In genomic region chr7:12949032-12949871, GRCm38 (mm10) we compare ENCODE assay signal across 8 mouse cellular contexts. TPM values are rescaled to one million over a fixed set of nuclear protein-coding genes. Genes with fewer than 3 reads are reported as not detected.
DNase-seq lines count a peak whose midpoint lies in the region; ATAC-seq lines count a peak whose summit lies in the region.

No protein-coding gene starts in this region.

- H3K4me2 ChIP-seq in heart, embryonic 14.5 days (ENCODE audit: low read length): peak overlapping the region; percentile 83
- H3K4me2 ChIP-seq in liver, embryonic 13.5 days: peak overlapping the region; percentile 81
- peak overlapping the region; percentile 72 for H3K4me2 ChIP-seq in stomach, embryonic 16.5 days (ENCODE audit: low read depth, low read length)

- H3K36me3 ChIP-seq in heart, embryonic 14.5 days (ENCODE audit: control insufficient read depth, insufficient read depth, low read length): no peaks in the 10 kb centered on the region
- H3K36me3 ChIP-seq in liver, embryonic 13.5 days: no peaks in the 10 kb centered on the region
- no peaks in the 10 kb centered on the region for H3K36me3 ChIP-seq in stomach, embryonic 16.5 days (ENCODE audit: control insufficient read depth, insufficient read depth, low read length)

- 12% methylated on average over 35 of the region's 35 CpGs for WGBS in heart, embryonic 14.5 days
- WGBS in liver, embryonic 13.5 days (ENCODE audit: insufficient replicate concordance): 9% methylated on average over 35 of the region's 35 CpGs
- WGBS in stomach, embryonic 16.5 days: 10% methylated on average over 35 of the region's 35 CpGs

- no peaks in the 10 kb centered on the region for H3K27me3 ChIP-seq in heart, embryonic 14.5 days (ENCODE audit: control insufficient read depth, insufficient read depth, low read length)
- no peaks in the 10 kb centered on the region for H3K27me3 ChIP-seq in liver, embryonic 13.5 days
- H3K27me3 ChIP-seq in stomach, embryonic 16.5 days (ENCODE audit: control insufficient read depth, insufficient read depth, low read length): no peaks in the 10 kb centered on the region

- peak overlapping the region; percentile 70 for H3K4me3 ChIP-seq in brown adipose tissue, adult 24 weeks (ENCODE audit: insufficient read depth, low read depth, low read length)
- H3K4me3 ChIP-seq in heart, embryonic 14.5 days (ENCODE audit: control insufficient read depth in 1 of 2, insufficient read depth in 1 of 2, low read depth in 1 of 2, low read length in 2 of 2): peak overlapping the region; percentile 48 to 68
- H3K4me3 ChIP-seq in liver, embryonic 13.5 days (replicated peaks): peak overlapping the region; percentile 68
- peak overlapping the region; percentile 47 for H3K4me3 ChIP-seq in stomach, embryonic 16.5 days (replicated peaks; ENCODE audit: low read length)

- H3K9me3 ChIP-seq in heart, embryonic 14.5 days (ENCODE audit: control insufficient read depth, low read length): no peaks in the 10 kb centered on the region
- no peaks in the 10 kb centered on the region for H3K9me3 ChIP-seq in liver, embryonic 13.5 days (replicated peaks)
- no peaks in the 10 kb centered on the region for H3K9me3 ChIP-seq in stomach, embryonic 16.5 days (replicated peaks; ENCODE audit: control insufficient read depth, low read length)

- peak overlapping the region; percentile 74 for H3K9ac ChIP-seq in heart, embryonic 14.5 days (ENCODE audit: low read length)
- H3K9ac ChIP-seq in liver, embryonic 13.5 days: peak overlapping the region; percentile 79
- H3K9ac ChIP-seq in stomach, embryonic 16.5 days (ENCODE audit: low read length): peak overlapping the region; percentile 74

- H3K27ac ChIP-seq in brown adipose tissue, adult 24 weeks (replicated peaks; ENCODE audit: low read depth, low read length): peak overlapping the region; percentile 75
- H3K27ac ChIP-seq in heart, embryonic 14.5 days (replicated peaks in 1 of 2; ENCODE audit: control insufficient read depth in 1 of 2, insufficient read depth in 1 of 2, low read depth in 2 of 2, low read length in 2 of 2): peak overlapping the region; percentile 79 to 91
- H3K27ac ChIP-seq in liver, embryonic 13.5 days: peak overlapping the region; percentile 80
- H3K27ac ChIP-seq in stomach, embryonic 16.5 days (ENCODE audit: low read length): peak overlapping the region; percentile 82

- ATAC-seq in heart, embryonic 14.5 days (ENCODE audit: insufficient number of reproducible peaks, insufficient read depth, low FRiP score, low read depth): peak; percentile 95
- ATAC-seq in liver, embryonic 13.5 days (ENCODE audit: low read depth): peak; percentile 97
- ATAC-seq in stomach, embryonic 16.5 days (ENCODE audit: insufficient read depth, low FRiP score): peak; percentile 99

- no peaks in the 10 kb centered on the region for H3K4me1 ChIP-seq in brown adipose tissue, adult 24 weeks (ENCODE audit: control insufficient read depth, insufficient read depth, insufficient read length, low read length)
- H3K4me1 ChIP-seq in heart, embryonic 14.5 days (ENCODE audit: control insufficient read depth in 2 of 2, insufficient read depth in 2 of 2, low read length in 2 of 2): peaks cover 6 to 8% of the 10 kb centered on the region in 2 experiments
- peaks cover 35% of the 10 kb centered on the region for H3K4me1 ChIP-seq in liver, embryonic 13.5 days (replicated peaks)
- peaks cover 4% of the 10 kb centered on the region; the same call in 1 of the 2 replicates for H3K4me1 ChIP-seq in stomach, embryonic 16.5 days (ENCODE audit: control insufficient read depth, insufficient read depth, low read length)

- peak; percentile 99 for DNase-seq in CD4-positive helper T cell, adult 2 months (ENCODE audit: low read depth, low spot score)
- DNase-seq in fat pad, adult 2 months (ENCODE audit: extremely low read depth, low read depth, low spot score): peak; percentile 69
- DNase-seq in kidney, postnatal 14 days: peak; percentile 97
- DNase-seq in liver, embryonic 13.5 days: peak; percentile 92
- DNase-seq in neural tube, embryonic 10.5 days (ENCODE audit: extremely low spot score, low spot score): peak; percentile 93

RNA-seq across cellular contexts. Expression of gene Zfp324, which starts 16.4 kb away (rescaled TPM):
- 1.4 and 2.7 TPM in 2 replicates for polyA plus RNA-seq in brown adipose tissue, adult 24 weeks (2012; ENCODE audit: insufficient read depth, insufficient read length, missing spikeins)
- 6.1 and 6.3 TPM in 2 replicates for polyA plus RNA-seq in heart, embryonic 14.5 days (2014; fragmentation: Nextera tagmentation; extraction: Ambion mirVana)
- 3.3 and 3.6 TPM in 2 replicates for polyA plus RNA-seq in liver, embryonic 13.5 days (2015; fragmentation: Nextera tagmentation; extraction: Ambion mirVana)
- polyA plus RNA-seq in stomach, embryonic 16.5 days (2015; fragmentation: Nextera tagmentation; extraction: Ambion mirVana): 8.3 and 8.8 TPM in 2 replicates

RNA-seq across cellular contexts. Expression of gene Rnf225, which starts 22.0 kb away (rescaled TPM):
- polyA plus RNA-seq in brown adipose tissue, adult 24 weeks (2012; ENCODE audit: insufficient read depth, insufficient read length, missing spikeins): not detected in 2 replicates
- polyA plus RNA-seq in heart, embryonic 14.5 days (2014; fragmentation: Nextera tagmentation; extraction: Ambion mirVana): 0.30 and 0.45 TPM in 2 replicates
- 0.16 and 0.24 TPM in 2 replicates for polyA plus RNA-seq in liver, embryonic 13.5 days (2015; fragmentation: Nextera tagmentation; extraction: Ambion mirVana)
- 2.3 and 3.2 TPM in 2 replicates for polyA plus RNA-seq in stomach, embryonic 16.5 days (2015; fragmentation: Nextera tagmentation; extraction: Ambion mirVana)

RNA-seq across cellular contexts. Expression of gene Rps5, which starts 27.2 kb away (rescaled TPM):
- 533 and 648 TPM in 2 replicates for polyA plus RNA-seq in brown adipose tissue, adult 24 weeks (2012; ENCODE audit: insufficient read depth, insufficient read length, missing spikeins)
- polyA plus RNA-seq in heart, embryonic 14.5 days (2014; fragmentation: Nextera tagmentation; extraction: Ambion mirVana): 660 and 762 TPM in 2 replicates
- 724 and 893 TPM in 2 replicates for polyA plus RNA-seq in liver, embryonic 13.5 days (2015; fragmentation: Nextera tagmentation; extraction: Ambion mirVana)
- polyA plus RNA-seq in stomach, embryonic 16.5 days (2015; fragmentation: Nextera tagmentation; extraction: Ambion mirVana): 869 and 872 TPM in 2 replicates

RNA-seq across cellular contexts. Expression of gene Zfp446, which starts 28.4 kb away (rescaled TPM):
- 0.55 and 1.2 TPM in 2 replicates for polyA plus RNA-seq in brown adipose tissue, adult 24 weeks (2012; ENCODE audit: insufficient read depth, insufficient read length, missing spikeins)
- polyA plus RNA-seq in heart, embryonic 14.5 days (2014; fragmentation: Nextera tagmentation; extraction: Ambion mirVana): 4.4 and 5.2 TPM in 2 replicates
- polyA plus RNA-seq in liver, embryonic 13.5 days (2015; fragmentation: Nextera tagmentation; extraction: Ambion mirVana): 2.9 and 3.6 TPM in 2 replicates
- 7.2 and 8.9 TPM in 2 replicates for polyA plus RNA-seq in stomach, embryonic 16.5 days (2015; fragmentation: Nextera tagmentation; extraction: Ambion mirVana)

RNA-seq across cellular contexts. Expression of gene Slc27a5, which starts 48.7 kb away (rescaled TPM):
- not detected in 2 replicates for polyA plus RNA-seq in brown adipose tissue, adult 24 weeks (2012; ENCODE audit: insufficient read depth, insufficient read length, missing spikeins)
- polyA plus RNA-seq in heart, embryonic 14.5 days (2014; fragmentation: Nextera tagmentation; extraction: Ambion mirVana): 0.08 TPM in 1 of 2 replicates, not detected in the other
- 4.5 and 4.9 TPM in 2 replicates for polyA plus RNA-seq in liver, embryonic 13.5 days (2015; fragmentation: Nextera tagmentation; extraction: Ambion mirVana)
- 0.95 and 1.4 TPM in 2 replicates for polyA plus RNA-seq in stomach, embryonic 16.5 days (2015; fragmentation: Nextera tagmentation; extraction: Ambion mirVana)

Comparison
In these comparisons a context has a peak if more than half of its experiments do, and no peak if none do; other contexts are left out.
1. Peak in every context shown above with its lines: DNase-seq, ATAC-seq, H3K4me3 ChIP-seq and H3K27ac ChIP-seq.